Mouse (Mus musculus) gastrocnemius, adult 2 months (tissue): Measurements from ENCODE around the gene Atpif1. TPM values are rescaled to one million over a fixed set of nuclear protein-coding genes. Genes with fewer than 3 reads are reported as not detected.
"Not testable (repeated sequence)": the region's sequence is repeated elsewhere in the genome, so short reads cannot be mapped to it uniquely, and the experiment has no call there.

Experiments
- DNase-seq: peaks from one replicate; pipeline ENCODE4 v3.0.0; 2022
- H3K27ac ChIP-seq: fragments of 200-600 bp; 2 replicates; pipeline ENCODE4 v1.8.1; 2022; ENCODE audit warnings: mild to moderate bottlenecking
- H3K4me3 ChIP-seq: fragments of 200-600 bp; 2 replicates; pipeline ENCODE4 v1.8.1; 2022; ENCODE audit warnings: mild to moderate bottlenecking, moderate library complexity
- CTCF ChIP-seq: fragments of 200-600 bp; IDR thresholded peaks from 2 replicates; pipeline ENCODE4 v1.8.1; 2022; ENCODE audit warnings: antibody characterized with exemption, mild to moderate bottlenecking, moderate library complexity
- intact Hi-C: fragments of 180-260 bp; cut with DNase I; formaldehyde crosslinking; loops from one replicate; pipeline ENCODE4 v1.15.1; 2025
- long read RNA-seq, 2 experiments: library from polyadenylated mRNA; stranded (forward); transcript quantifications; one replicate each; pipeline ENCODE4 v2.0.0; 2021
- total RNA-seq, 2 experiments: library from RNA; stranded (reverse); gene quantifications; 2 replicates each; pipeline ENCODE4 v1.2.3; 2021

The Atpif1 gene
- total RNA-seq, result 10 to 100 TPM; 41.0 to 60.0 TPM
- long read RNA-seq, experiment 1, transcript Atpif1-201 (3 exons, 539 nt), result major isoform, 33 of 36 reads
- long read RNA-seq, experiment 1, partial matches to known transcripts, result 0 of 36 reads
- long read RNA-seq, experiment 1, other reads (novel, unspliced or antisense), result 2 of 36 reads
- long read RNA-seq, experiment 2, transcript Atpif1-201 (3 exons, 539 nt), result major isoform, 44 of 50 reads
- long read RNA-seq, experiment 2, partial matches to known transcripts, result 0 of 50 reads
- long read RNA-seq, experiment 2, other reads (novel, unspliced or antisense), result 6 of 50 reads

GRCm38 (mm10) chr4:132532981-132533916, at the start of gene Atpif1:
Gene Atpif1, minus strand, starts transcription at chr4:132533659.
- Histone ChIP-seq H3K4me3 (peak within 1 kb of the TSS; percentile 89), H3K27ac (peak within 1 kb of the TSS; percentile 90)
- TF ChIP-seq CTCF, result no peak
- intact Hi-C loops, result loop anchor here (2.0 kb wide), 1 partner anchor 14 kb away; no protein-coding TSS in a partner anchor
- peak; percentile 93 for DNase-seq

GRCm38 (mm10) chr4:132574809-132575347, 41.4 kb upstream of the Atpif1 start:
- no peak overlapping the region for H3K27ac ChIP-seq
- DNase-seq, result no peak
- H3K4me3 ChIP-seq, result no peak overlapping the region
- TF ChIP-seq CTCF, result no peak
- intact Hi-C loops, result no loop called here

GRCm38 (mm10) chr4:132573327-132573726, 39.9 kb upstream of the Atpif1 start:
- intact Hi-C loops, result no loop called here
- H3K27ac ChIP-seq, result peak overlapping the region; percentile 46
- DNase-seq, result no peak
- H3K4me3 ChIP-seq, result peak overlapping the region; percentile 40
- no peak for TF ChIP-seq CTCF

- TF ChIP-seq CTCF, result no peak
- intact Hi-C loops, result no loop called here
- no peak overlapping the region for H3K27ac ChIP-seq
- no peak for DNase-seq
- H3K4me3 ChIP-seq, result no peak overlapping the region
Observed at GRCm38 (mm10) chr4:132571190-132571589, 37.7 kb upstream of the Atpif1 start.

- no peak for DNase-seq
- intact Hi-C loops, result no loop called here
- no peak overlapping the region for H3K27ac ChIP-seq
- TF ChIP-seq CTCF, result peak; percentile 49
- H3K4me3 ChIP-seq, result no peak overlapping the region
Observed at GRCm38 (mm10) chr4:132569115-132569514, 35.7 kb upstream of the Atpif1 start.

GRCm38 (mm10) chr4:132567361-132567779, 33.9 kb upstream of the Atpif1 start:
- Histone ChIP-seq H3K4me3 (peak overlapping the region; percentile 39), H3K27ac (no peak overlapping the region; the same call in 1 of the 2 replicates)
- intact Hi-C loops, result no loop called here
- DNase-seq, result peak; percentile 39
- no peak for TF ChIP-seq CTCF

GRCm38 (mm10) chr4:132565089-132565747, 31.8 kb upstream of the Atpif1 start:
- TF ChIP-seq CTCF, result no peak
- intact Hi-C loops, result no loop called here
- Histone ChIP-seq H3K27ac (peak overlapping the region; percentile 57; the same call in 1 of the 2 replicates), H3K4me3 (peak overlapping the region; percentile 55)
- no peak for DNase-seq

- Histone ChIP-seq H3K4me3 (peak within 1 kb of the TSS; percentile 55), H3K27ac (peak within 1 kb of the TSS; percentile 57)
- intact Hi-C loops, result no loop called here
- DNase-seq, result peak; percentile 59
- no peak for TF ChIP-seq CTCF
Observed at GRCm38 (mm10) chr4:132563965-132564364, 30.5 kb upstream of the Atpif1 start, which contains the start of gene Ptafr. Gene Ptafr, plus strand, starts transcription at chr4:132564067.

- H3K4me3 ChIP-seq, result peak overlapping the region; percentile 22
- TF ChIP-seq CTCF, result no peak
- no peak for DNase-seq
- intact Hi-C loops, result no loop called here
- H3K27ac ChIP-seq, result no peak overlapping the region
Observed at GRCm38 (mm10) chr4:132563261-132563660, 29.8 kb upstream of the Atpif1 start.

- intact Hi-C loops, H3K27ac ChIP-seq: not testable (repeated sequence)
Observed at GRCm38 (mm10) chr4:132555550-132555949, 22.1 kb upstream of the Atpif1 start.

GRCm38 (mm10) chr4:132554653-132555052, 21.2 kb upstream of the Atpif1 start:
- no peak overlapping the region for H3K4me3 ChIP-seq
- no peak overlapping the region for H3K27ac ChIP-seq
- TF ChIP-seq CTCF, result no peak
- intact Hi-C loops, result no loop called here
- DNase-seq, result no peak

More at GRCm38 (mm10) chr4:132555550-132555949, 22.1 kb upstream of the Atpif1 start:
- DNase-seq, H3K4me3 ChIP-seq: not testable (repeated sequence)

- no peak for TF ChIP-seq CTCF
- H3K27ac ChIP-seq, result no peak overlapping the region
- no peak overlapping the region for H3K4me3 ChIP-seq
- intact Hi-C loops, result no loop called here
- no peak for DNase-seq
Observed at GRCm38 (mm10) chr4:132554221-132554620, 20.8 kb upstream of the Atpif1 start.
